Mouse (Mus musculus) intestine, postnatal 0 days (tissue): Measurements from ENCODE around the gene Gdap1l1. TPM values are rescaled to one million over a fixed set of nuclear protein-coding genes. Genes with fewer than 3 reads are reported as not detected.
A peak's percentile ranks its signal among the peaks of the same experiment; 100 is the strongest.
"Not testable (repeated sequence)": the region's sequence is repeated elsewhere in the genome, so short reads cannot be mapped to it uniquely, and the experiment has no call there.

ENCODE experiments used
- ATAC-seq: fragments of 200-750 bp; cut with Nextera tagmentation; 2 replicates; pipeline ENCODE4 v1.8.0; 2017; ENCODE audit warnings: mild to moderate bottlenecking, moderate TSS enrichment, moderate library complexity
- H3K27ac ChIP-seq: fragments of 300-500 bp; sonication (generic); 2 replicates; pipeline ENCODE4 v1.5.1; 2014; ENCODE audit warnings: mild to moderate bottlenecking, low read depth, low read length, moderate library complexity
- H3K27me3 ChIP-seq: fragments of 300-500 bp; sonication (generic); replicated peaks from 2 replicates; pipeline ENCODE4 v1.6.1; 2014; ENCODE audit warnings: low read length, mixed read lengths; ENCODE audit not compliant: control insufficient read depth, insufficient read depth
- H3K36me3 ChIP-seq: fragments of 300-500 bp; sonication (generic); 2 replicates; pipeline ENCODE4 v1.6.1; 2014; ENCODE audit warnings: mild to moderate bottlenecking, moderate library complexity; ENCODE audit not compliant: control insufficient read depth, insufficient read depth
- H3K4me1 ChIP-seq: fragments of 300-500 bp; sonication (generic); replicated peaks from 2 replicates; pipeline ENCODE4 v1.6.1; 2014; ENCODE audit warnings: antibody characterized with exemption, low read length, mixed read lengths; ENCODE audit not compliant: control insufficient read depth, insufficient read depth
- H3K4me2 ChIP-seq: fragments of 300-500 bp; sonication (generic); replicated peaks from 2 replicates; pipeline ENCODE4 v1.6.1; 2014; ENCODE audit warnings: low read depth, mild to moderate bottlenecking, moderate library complexity
- H3K4me3 ChIP-seq: fragments of 300-500 bp; sonication (generic); 2 replicates; pipeline ENCODE4 v1.5.1; 2014; ENCODE audit warnings: low read depth, low read length
- H3K9ac ChIP-seq: fragments of 300-500 bp; sonication (generic); 2 replicates; pipeline ENCODE4 v1.6.1; 2014; ENCODE audit warnings: mild to moderate bottlenecking, low read depth, low read length
- H3K9me3 ChIP-seq: fragments of 300-500 bp; sonication (generic); 2 replicates; pipeline ENCODE4 v1.6.1; 2016; ENCODE audit warnings: mixed run types; ENCODE audit not compliant: control insufficient read depth
- CTCF ChIP-seq: sonication (generic); IDR thresholded peaks from 2 replicates; pipeline ENCODE4 v1.5.1; 2016; ENCODE audit warnings: low read depth, mild to moderate bottlenecking, control low read depth, antibody characterized with exemption, moderate library complexity
- whole genome bisulfite sequencing: fragments of 180-500 bp; shearing (Covaris S2); extraction: QIAGEN DNeasy Blood & Tissue Kit; methylation state at CpG from one replicate; pipeline ENCODE4 v1.1.7; 2014; 5-methylcytosine and 5-hydroxymethylcytosine counted together
- polyA plus RNA-seq: library from polyadenylated mRNA; unstranded; fragments of >200 nt; fragmentation: Nextera tagmentation; extraction: Ambion mirVana; gene quantifications from 2 replicates; pipeline ENCODE4 v1.2.1, GENCODE M21; 2015

Gene Gdap1l1
- polyA plus RNA-seq, 1 experiment from 2014 or later, result 2.4 TPM

- Histone ChIP-seq H3K4me3 (no peak overlapping the region), H3K4me1 (no peaks in the 10 kb centered on the region), H3K36me3 (no peaks in the 10 kb centered on the region), H3K9me3 (no peaks in the 10 kb centered on the region), H3K27ac (no peak overlapping the region), H3K9ac (no peak overlapping the region), H3K27me3 (peaks cover 15% of the 10 kb centered on the region; the same call in 1 of the 2 replicates), H3K4me2 (no peak overlapping the region)
- TF ChIP-seq CTCF, result no peak
- peak; percentile 58 for ATAC-seq
- 40% methylated on average over 27 of the region's 27 CpGs for WGBS
Measured at GRCm38 (mm10) chr2:163458539-163459265, 20.4 kb downstream of the Gdap1l1 start.

GRCm38 (mm10) chr2:163459380-163459779, 21.1 kb downstream of the Gdap1l1 start:
- no peaks in the 10 kb centered on the region for H3K4me1 ChIP-seq
- TF ChIP-seq CTCF, result no peak

GRCm38 (mm10) chr2:163460622-163461021, 22.3 kb downstream of the Gdap1l1 start:
- no peak for ATAC-seq

More at GRCm38 (mm10) chr2:163459380-163459779, 21.1 kb downstream of the Gdap1l1 start:
- Histone ChIP-seq H3K9me3 (no peaks in the 10 kb centered on the region), H3K9ac (no peak overlapping the region), H3K36me3 (no peaks in the 10 kb centered on the region), H3K27me3 (peaks cover 15% of the 10 kb centered on the region; the same call in 1 of the 2 replicates), H3K4me2 (no peak overlapping the region), H3K4me3 (no peak overlapping the region), H3K27ac (no peak overlapping the region)
- ATAC-seq, result no peak
- WGBS, result 32% methylated on average over 10 of the region's 10 CpGs

GRCm38 (mm10) chr2:163461307-163461706, 23.0 kb downstream of the Gdap1l1 start:
- 96% methylated on average over 9 of the region's 9 CpGs for WGBS
- H3K4me3 ChIP-seq, H3K36me3 ChIP-seq, H3K4me2 ChIP-seq, H3K9ac ChIP-seq, ATAC-seq, H3K9me3 ChIP-seq, H3K27ac ChIP-seq, H3K4me1 ChIP-seq: not testable (repeated sequence)
- H3K27me3 ChIP-seq, result peaks cover 15% of the 10 kb centered on the region; the same call in 1 of the 2 replicates

More at GRCm38 (mm10) chr2:163460622-163461021, 22.3 kb downstream of the Gdap1l1 start:
- WGBS, result 91% methylated on average over 8 of the region's 8 CpGs
- Histone ChIP-seq H3K4me1 (no peaks in the 10 kb centered on the region), H3K9me3 (no peaks in the 10 kb centered on the region), H3K27me3 (peaks cover 15% of the 10 kb centered on the region; the same call in 1 of the 2 replicates), H3K27ac (no peak overlapping the region), H3K9ac (no peak overlapping the region), H3K4me2 (no peak overlapping the region), H3K36me3 (peaks cover 4% of the 10 kb centered on the region; the same call in 1 of the 2 replicates), H3K4me3 (no peak overlapping the region)
- no peak for TF ChIP-seq CTCF

- H3K9me3 ChIP-seq, result no peaks in the 10 kb centered on the region
- no peaks in the 10 kb centered on the region for H3K4me1 ChIP-seq
- peaks cover 15% of the 10 kb centered on the region; the same call in 1 of the 2 replicates for H3K27me3 ChIP-seq
- no peak for ATAC-seq
- H3K4me2 ChIP-seq, result no peak overlapping the region
- no peak overlapping the region for H3K4me3 ChIP-seq
- peaks cover 7% of the 10 kb centered on the region; the same call in 1 of the 2 replicates for H3K36me3 ChIP-seq
- H3K27ac ChIP-seq, result no peak overlapping the region
- TF ChIP-seq CTCF, result no peak
- H3K9ac ChIP-seq, result no peak overlapping the region
- 33% methylated on average over 5 of the region's 5 CpGs for WGBS
Measured at GRCm38 (mm10) chr2:163462386-163462785, 24.1 kb downstream of the Gdap1l1 start.

- peaks cover 12% of the 10 kb centered on the region; the same call in 1 of the 2 replicates for H3K27me3 ChIP-seq
- no peak for ATAC-seq
- H3K9ac ChIP-seq, result no peak overlapping the region
- H3K27ac ChIP-seq, result no peak overlapping the region
- H3K9me3 ChIP-seq, result no peaks in the 10 kb centered on the region
- H3K4me1 ChIP-seq, result no peaks in the 10 kb centered on the region
- H3K4me3 ChIP-seq, result no peak overlapping the region
- TF ChIP-seq CTCF, result no peak
- WGBS, result 64% methylated on average over 11 of the region's 11 CpGs
- peaks cover 9% of the 10 kb centered on the region; the same call in 1 of the 2 replicates for H3K36me3 ChIP-seq
- no peak overlapping the region for H3K4me2 ChIP-seq
Measured at GRCm38 (mm10) chr2:163462801-163463200, 24.5 kb downstream of the Gdap1l1 start.
